Mouse (Mus musculus) c-Kit-negative CD71-positive TER-119-positive erythroid progenitor cells, embryonic 14.5 days (primary cell): ENCODE data around the gene Xrcc3.

Source experiments
- DNase-seq: peaks from one replicate; pipeline ENCODE4 v3.0.0-alpha.2; 2013; ENCODE audit warnings: low read depth, low spot score

Gene Xrcc3

DNA sequence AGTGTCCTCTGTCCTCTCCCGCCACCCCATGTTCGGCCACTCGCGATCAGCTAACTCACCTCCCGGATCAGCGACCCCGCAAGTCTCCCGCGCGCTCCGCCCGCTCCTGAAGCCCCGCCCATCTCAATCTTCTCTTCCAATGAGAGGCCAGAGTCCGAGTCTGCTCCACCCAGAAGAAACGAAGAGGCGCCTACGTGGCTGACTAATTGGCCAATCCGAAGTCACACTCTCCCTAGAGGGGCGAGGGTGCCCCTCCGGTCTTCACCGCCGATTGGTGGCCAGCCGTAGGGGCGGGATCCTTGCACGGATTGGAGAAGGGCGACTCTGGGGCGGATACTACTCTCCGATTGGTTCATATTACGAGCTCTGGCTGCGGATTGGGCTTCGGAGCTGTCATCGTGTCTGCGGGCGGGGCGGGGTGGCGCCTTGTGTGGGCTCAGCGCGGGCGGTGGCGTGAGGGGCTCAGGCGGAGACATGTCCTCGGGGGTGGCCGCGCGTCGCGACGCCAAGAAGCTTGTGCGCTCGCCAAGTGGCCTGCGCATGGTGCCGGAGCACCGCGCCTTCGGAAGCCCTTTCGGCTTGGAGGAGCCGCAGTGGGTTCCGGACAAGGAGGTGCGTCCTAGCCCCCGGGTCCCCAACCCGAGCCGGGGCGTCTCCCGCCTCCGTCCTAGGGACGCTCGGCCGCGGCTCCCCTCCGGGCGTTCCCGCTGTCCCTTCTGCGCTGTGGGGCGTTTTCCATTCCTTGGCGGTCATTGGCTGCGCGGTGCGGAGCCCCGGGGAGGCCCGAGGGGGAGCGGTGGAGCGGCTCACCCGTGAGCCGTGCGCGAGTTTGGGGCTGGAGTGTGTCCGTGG is at the start of gene Xrcc3, which contains the start of gene Zfyve21:
Xrcc3 (minus strand) TSS at position 108 of the 852 bp plus-strand sequence.
Zfyve21 (plus strand) TSS at position 405 of the 852 bp plus-strand sequence.
- DNase-seq: peak; percentile 97

GRCm38 (mm10) chr12:111855448-111855847 is 41.8 kb upstream of the Xrcc3 start:
- DNase-seq: no peak

- no peak for DNase-seq
These were observed 39.9 kb upstream of the Xrcc3 start for GRCm38 (mm10) chr12:111853546-111853945.

DNA sequence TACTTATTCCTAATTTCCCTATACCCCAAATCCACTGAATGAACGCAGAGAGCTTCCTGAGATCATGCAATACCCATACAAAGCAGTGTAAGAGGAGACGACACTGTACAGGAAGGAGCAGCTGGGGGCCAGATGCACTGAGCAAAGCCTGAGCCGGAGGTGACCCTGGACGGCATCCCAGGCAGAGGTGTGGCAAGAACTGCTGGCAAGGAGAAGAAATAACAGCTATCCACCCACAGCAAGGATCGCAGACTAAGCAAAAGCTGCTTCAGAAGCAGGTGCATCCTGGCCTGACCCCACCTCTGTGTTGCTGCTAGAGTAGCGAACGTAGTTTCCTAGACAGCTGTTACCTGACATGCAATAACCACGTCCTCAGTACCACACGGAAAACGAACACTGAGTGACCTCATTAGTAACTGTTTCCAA is 39.4 kb upstream of the Xrcc3 start:
- no peak for DNase-seq

DNA sequence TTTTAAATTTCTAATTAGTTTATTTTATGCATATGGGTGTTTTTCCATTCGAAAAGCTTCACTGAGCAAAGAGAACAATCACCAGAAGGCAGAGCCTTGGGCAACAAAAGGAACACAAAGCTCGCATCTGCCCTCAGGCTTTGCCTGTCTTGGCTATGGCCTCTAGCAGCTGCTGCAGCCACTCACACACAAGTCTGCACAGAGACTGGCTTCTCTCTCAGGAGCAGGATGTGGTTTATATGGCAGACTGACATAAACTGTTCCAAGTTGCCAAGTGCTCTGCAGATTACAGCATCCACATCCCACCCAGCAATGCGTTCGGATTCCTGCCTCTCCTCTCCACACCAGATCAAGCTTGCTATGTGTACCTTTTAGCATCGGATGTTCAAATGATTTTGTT is 38.1 kb upstream of the Xrcc3 start:
- DNase-seq: no peak

- DNase-seq: no peak
These were observed 37.6 kb upstream of the Xrcc3 start for GRCm38 (mm10) chr12:111851235-111851634.

- no peak for DNase-seq
These were observed 34.7 kb upstream of the Xrcc3 start for GRCm38 (mm10) chr12:111848300-111848798.

DNA sequence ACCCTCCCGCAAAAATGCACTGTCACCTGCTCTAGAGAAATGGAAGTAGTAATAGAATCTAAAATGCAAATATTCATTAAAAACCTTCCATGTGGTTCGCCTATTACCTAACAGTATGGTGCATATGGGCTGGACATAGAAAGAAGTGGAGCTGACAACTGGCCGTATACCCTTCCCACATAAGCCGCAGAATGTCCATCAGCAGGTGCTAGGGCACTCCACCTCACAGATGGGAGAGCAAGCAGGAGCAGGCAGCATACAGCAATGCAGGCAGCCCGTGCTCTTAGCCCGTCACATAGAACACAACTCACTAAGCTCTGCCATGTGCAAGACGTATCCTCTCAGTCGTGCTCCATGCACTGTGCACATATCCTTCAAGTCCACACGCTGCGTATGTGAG is 33.1 kb upstream of the Xrcc3 start:
- no peak for DNase-seq

DNA sequence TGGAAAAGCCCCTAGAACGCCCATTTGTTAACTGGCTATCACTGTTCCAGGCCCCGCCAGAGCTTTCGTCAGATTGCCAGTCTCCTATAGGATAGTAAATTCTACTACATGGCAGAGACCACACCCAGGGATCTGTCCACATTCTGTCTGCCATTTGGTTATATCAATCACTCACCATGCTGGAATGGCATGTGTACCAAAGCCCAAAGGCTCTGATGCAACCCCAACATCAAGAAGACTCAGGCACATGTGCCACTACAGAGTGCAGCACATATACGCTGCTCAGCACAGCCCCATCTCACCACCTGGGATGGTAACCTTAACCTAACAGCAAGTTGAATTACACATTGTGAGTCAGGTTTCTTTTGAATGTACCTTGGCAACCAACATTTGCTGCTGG is 32.3 kb upstream of the Xrcc3 start:
- no peak for DNase-seq

DNA sequence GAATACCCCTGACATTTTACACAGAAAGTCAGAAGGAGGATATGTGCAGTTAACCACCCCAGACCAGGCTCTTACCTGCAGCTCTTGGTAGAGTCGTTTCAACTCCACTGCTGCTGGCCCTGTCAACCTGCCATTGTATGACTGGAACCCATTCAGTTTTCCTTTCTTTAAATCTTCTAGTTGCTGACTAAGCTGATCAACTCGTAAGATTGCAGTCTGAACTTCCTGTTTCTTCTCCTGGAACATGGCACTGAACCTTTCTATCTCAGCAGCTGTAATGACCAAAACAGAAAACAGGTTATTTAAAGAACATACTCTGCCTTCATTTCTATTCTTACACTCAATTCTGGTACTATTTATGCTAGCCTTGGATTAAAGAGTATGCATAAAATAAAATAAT is 29.8 kb upstream of the Xrcc3 start:
- DNase-seq: no peak

DNA sequence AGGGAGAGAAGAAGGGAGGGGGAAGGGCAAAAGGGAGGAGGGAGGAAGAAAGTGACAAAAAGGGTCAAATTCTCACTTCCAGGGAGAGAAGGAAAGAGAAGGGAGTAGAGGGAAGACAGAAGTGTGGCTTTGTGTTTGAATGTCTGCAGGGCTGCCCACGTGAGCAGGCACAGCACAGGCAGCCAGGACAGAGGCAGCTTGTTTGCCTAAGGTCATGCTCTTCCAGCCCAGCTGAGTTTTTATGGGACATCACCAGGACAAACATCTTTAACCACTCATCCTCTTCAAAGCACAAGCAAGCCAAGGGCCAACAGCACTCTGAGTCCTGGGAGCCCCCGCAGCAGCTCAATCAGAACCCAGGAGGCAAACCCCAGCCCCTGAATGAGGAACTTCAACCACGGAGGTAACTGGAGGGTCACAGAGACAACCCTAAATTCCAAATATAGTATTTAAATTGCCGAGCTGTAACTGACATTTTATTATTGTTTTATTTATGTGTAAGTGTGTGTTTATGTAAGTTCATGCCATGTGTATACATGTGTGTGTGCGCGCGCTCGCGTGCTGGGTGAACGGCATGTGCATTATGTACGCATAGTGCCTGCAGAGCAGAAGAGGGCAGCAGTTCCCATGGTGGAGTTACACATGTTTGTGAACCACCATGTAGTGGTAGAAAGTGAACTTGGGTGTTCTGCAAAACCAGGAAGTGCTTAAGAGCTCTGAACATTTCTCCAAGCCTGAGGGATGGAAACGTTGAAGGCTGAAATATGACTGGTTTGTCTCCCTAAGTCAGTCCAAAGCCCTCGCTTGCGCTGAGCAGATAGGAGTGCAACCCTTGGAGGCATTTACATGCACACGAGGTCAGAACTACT is 29.1 kb upstream of the Xrcc3 start:
- DNase-seq: no peak

DNA sequence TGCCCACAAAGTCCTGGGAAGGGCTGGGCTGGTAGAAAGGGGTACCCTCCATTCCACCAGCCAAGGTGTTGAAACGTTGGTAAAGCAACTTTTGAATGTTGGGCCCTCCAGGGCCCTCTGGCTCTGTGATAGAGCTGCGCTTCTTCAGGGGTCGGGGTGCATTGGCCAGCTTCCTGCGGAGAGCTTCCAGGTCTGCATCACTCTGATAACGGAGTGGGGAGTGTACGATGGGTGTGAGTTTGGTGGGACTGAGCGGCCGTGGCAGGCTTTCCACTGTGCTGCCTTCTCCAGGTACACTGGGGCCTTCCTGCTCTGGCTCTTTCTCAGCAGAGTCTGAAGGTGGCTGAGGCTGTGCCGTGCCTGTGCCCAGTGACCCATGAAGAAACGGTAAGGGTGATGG is 19.8 kb upstream of the Xrcc3 start:
- no peak for DNase-seq

GRCm38 (mm10) chr12:111832643-111833042 is 19.0 kb upstream of the Xrcc3 start:
- no peak for DNase-seq

GRCm38 (mm10) chr12:111830375-111830774 is 16.7 kb upstream of the Xrcc3 start:
- no peak for DNase-seq

DNA sequence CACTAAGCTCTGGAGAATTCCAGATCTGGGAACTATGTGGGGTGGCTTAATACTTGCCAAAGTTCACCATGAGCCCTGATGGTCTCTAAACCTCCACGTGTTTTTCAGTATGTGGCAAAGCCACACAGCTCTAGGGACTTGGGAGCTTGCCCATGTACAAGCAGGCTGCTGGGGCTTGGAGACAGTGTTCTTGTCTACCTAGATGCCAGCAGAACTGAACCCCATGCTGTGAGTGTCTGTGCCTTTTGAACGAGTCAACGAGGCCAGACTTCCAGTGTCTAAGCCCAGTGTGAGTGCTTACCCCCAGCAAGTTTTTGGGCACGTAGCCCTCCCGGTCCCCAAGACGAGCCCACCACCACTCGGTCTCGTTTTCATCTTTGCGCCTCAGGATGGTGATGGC is 16.3 kb upstream of the Xrcc3 start:
- DNase-seq: no peak

GRCm38 (mm10) chr12:111829447-111829846 is 15.8 kb upstream of the Xrcc3 start:
- DNase-seq: no peak

- no peak for DNase-seq
These were observed 13.9 kb upstream of the Xrcc3 start for GRCm38 (mm10) chr12:111827556-111827955.

GRCm38 (mm10) chr12:111821931-111822330 is 8.3 kb upstream of the Xrcc3 start:
- DNase-seq: no peak

DNA sequence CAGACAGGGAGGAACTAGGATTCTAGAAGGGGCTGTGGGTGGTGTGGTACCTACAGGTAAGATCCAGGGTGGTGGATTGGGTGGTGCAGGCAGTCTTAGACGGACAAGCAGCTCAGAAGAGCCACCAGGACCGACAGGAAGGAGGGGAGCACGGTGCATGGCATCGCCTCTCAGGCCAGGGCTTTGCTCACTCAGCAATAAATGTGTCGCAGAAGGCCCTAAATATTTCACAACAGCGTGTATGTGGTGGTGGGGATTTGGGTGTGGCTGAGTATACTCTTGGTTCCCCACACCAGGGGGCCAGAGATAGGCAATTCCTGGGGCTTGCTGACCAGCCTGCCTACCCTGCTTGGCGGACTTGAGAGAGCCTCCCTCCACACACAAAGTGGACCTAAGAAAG is 7.0 kb upstream of the Xrcc3 start:
- no peak for DNase-seq

DNA sequence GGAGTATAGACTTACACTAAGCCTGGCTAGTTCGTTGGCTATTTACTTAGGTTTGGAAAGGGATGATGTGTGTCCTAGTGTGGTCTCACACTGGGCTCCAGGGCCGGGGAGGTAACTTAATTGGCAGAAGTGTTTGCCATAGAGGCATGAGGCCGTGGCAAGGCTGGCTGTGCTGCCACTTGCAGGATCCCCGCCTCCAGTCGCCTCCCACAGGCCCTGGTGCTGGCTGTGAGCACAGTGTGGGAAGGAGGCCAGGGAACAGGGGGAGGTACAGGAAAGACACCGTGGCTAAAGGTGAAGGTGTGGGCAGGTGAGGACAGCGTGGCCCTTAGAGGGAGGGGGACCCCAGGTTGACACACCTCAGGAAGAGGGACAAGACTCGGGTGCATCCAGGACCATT is 6.3 kb upstream of the Xrcc3 start:
- no peak for DNase-seq

- DNase-seq: no peak
These were observed 4.3 kb upstream of the Xrcc3 start for GRCm38 (mm10) chr12:111817991-111818390.

- peak; percentile 54 for DNase-seq
These were observed 3.3 kb upstream of the Xrcc3 start for GRCm38 (mm10) chr12:111816967-111817366.
